Comparison of ENCODE assay signal across 27 mouse cellular contexts in genomic region chr4:106655681-106656080, GRCm38 (mm10). TPM values are rescaled to one million over a fixed set of nuclear protein-coding genes. Genes with fewer than 3 reads are reported as not detected.
A peak's percentile ranks its signal among the peaks of the same experiment; 100 is the strongest.
DNase-seq lines count a peak whose midpoint lies in the region; ATAC-seq and TF ChIP-seq lines count a peak whose summit lies in the region.
"Had no signal": no experiment of that assay in that cellular context is flagged by ENCODE, and none has a peak within 500 bp of the region (broad histone marks: within the 10 kb centered on the region; RNA-seq: fewer than 3 reads in every experiment).

No protein-coding gene starts in this region.

- intact Hi-C loops in gastrocnemius, adult 2 months (cut with DNase I): no loop called here

- H3K9me3 ChIP-seq in kidney, embryonic 15.5 days (replicated peaks): no peaks in the 10 kb centered on the region
- H3K9me3 ChIP-seq in kidney, postnatal 0 days (replicated peaks; ENCODE audit: low read length): no peaks in the 10 kb centered on the region
- H3K9me3 ChIP-seq: embryonic facial prominence, embryonic 13.5 days; embryonic facial prominence, embryonic 15.5 days; forebrain, embryonic 10.5 days; forebrain, embryonic 12.5 days had no signal

- peaks cover 72% of the 10 kb centered on the region for H3K36me3 ChIP-seq in kidney, embryonic 15.5 days
- H3K36me3 ChIP-seq in kidney, postnatal 0 days (ENCODE audit: insufficient read depth, low read length): peaks cover 18% of the 10 kb centered on the region

- H3K4me1 ChIP-seq in kidney, embryonic 15.5 days: peaks cover 34% of the 10 kb centered on the region
- H3K4me1 ChIP-seq in kidney, postnatal 0 days (replicated peaks; ENCODE audit: insufficient read depth, low read length): peaks cover 10% of the 10 kb centered on the region; the same call in 1 of the 2 replicates

- H3K27me3 ChIP-seq in kidney, embryonic 15.5 days: no peaks in the 10 kb centered on the region
- H3K27me3 ChIP-seq in kidney, postnatal 0 days (ENCODE audit: insufficient read depth, low read length): no peaks in the 10 kb centered on the region
- H3K27me3 ChIP-seq: embryonic facial prominence, embryonic 13.5 days; embryonic facial prominence, embryonic 15.5 days; forebrain, embryonic 12.5 days had no signal

- no peak overlapping the region for H3K9ac ChIP-seq in kidney, embryonic 15.5 days
- H3K9ac ChIP-seq in kidney, postnatal 0 days (ENCODE audit: low read depth, low read length): no peak overlapping the region
- H3K9ac ChIP-seq: embryonic facial prominence, embryonic 13.5 days; embryonic facial prominence, embryonic 15.5 days; forebrain, embryonic 12.5 days had no signal

- no peak overlapping the region for H3K4me3 ChIP-seq in gastrocnemius, adult 2 months
- H3K4me3 ChIP-seq in kidney, embryonic 15.5 days (replicated peaks): no peak overlapping the region
- H3K4me3 ChIP-seq in kidney, postnatal 0 days (replicated peaks; ENCODE audit: low read depth, low read length): no peak overlapping the region
- H3K4me3 ChIP-seq: embryonic facial prominence, embryonic 13.5 days; embryonic facial prominence, embryonic 15.5 days; erythroblast, embryonic 14.5 days; forebrain, embryonic 10.5 days; forebrain, embryonic 12.5 days had no signal

- no peak overlapping the region for H3K4me2 ChIP-seq in kidney, embryonic 15.5 days
- H3K4me2 ChIP-seq in kidney, postnatal 0 days (ENCODE audit: low read length): no peak overlapping the region
- H3K4me2 ChIP-seq: embryonic facial prominence, embryonic 13.5 days; embryonic facial prominence, embryonic 15.5 days; forebrain, embryonic 12.5 days had no signal

- WGBS in kidney, embryonic 15.5 days: 27% methylated on average over 10 of the region's 10 CpGs
- 25% methylated on average over 10 of the region's 10 CpGs for WGBS in kidney, postnatal 0 days

- H3K27ac ChIP-seq in gastrocnemius, adult 2 months: peak overlapping the region; percentile 80
- H3K27ac ChIP-seq in kidney, embryonic 15.5 days: peak overlapping the region; percentile 65
- H3K27ac ChIP-seq in kidney, postnatal 0 days: no peak overlapping the region
- H3K27ac ChIP-seq: embryonic facial prominence, embryonic 13.5 days; embryonic facial prominence, embryonic 15.5 days; forebrain, embryonic 10.5 days; forebrain, embryonic 12.5 days had no signal

- peak; percentile 73 for DNase-seq in gastrocnemius, adult 2 months
- DNase-seq in gastrocnemius, postnatal 10 days: no peak
- DNase-seq in kidney, postnatal 25 days: no peak
- DNase-seq in kidney, postnatal 0 days (ENCODE audit: low spot score): peak; percentile 65
- no peak for DNase-seq in kidney, postnatal 10 days
- peak; percentile 50 for DNase-seq in skeletal muscle tissue, adult 2 months (ENCODE audit: low read depth, low spot score)
- no peak for DNase-seq in neural tube, embryonic 10.5 days (ENCODE audit: extremely low spot score, low spot score)
- DNase-seq: adrenal gland, adult 2 months; adrenal gland, postnatal 10 days; adrenal gland, postnatal 25 days; cerebellum, adult 11 months; cerebellum, adult 18-20 months; cerebellum, adult 8-10 months; cerebellum, adult 9-11 months; cerebellum, postnatal 14 days; cerebellum, postnatal 36 days; embryo, embryonic 11 days had no signal

- no peak for TF ChIP-seq CTCF in gastrocnemius, adult 2 months (IDR thresholded peaks at IDR 0.05)
- no peak for TF ChIP-seq CTCF in kidney, postnatal 0 days (IDR thresholded peaks at IDR 0.05; ENCODE audit: low read depth)

- ATAC-seq in kidney, embryonic 15.5 days (replicated peaks; ENCODE audit: low FRiP score): peak; percentile 22; the same call in 1 of the 2 replicates
- ATAC-seq in kidney, postnatal 0 days (replicated peaks; ENCODE audit: low FRiP score, low read depth): no peak
- ATAC-seq: forebrain, embryonic 14.5 days had no signal

RNA-seq across cellular contexts. Expression of gene Pars2, which starts 4.8 kb away (rescaled TPM):
- total RNA-seq in gastrocnemius, adult 2 months (2021): 1 to 10 TPM; 2.5 to 3.8 TPM
- 1 to 10 TPM; 3.9 to 4.5 TPM for total RNA-seq in gastrocnemius, postnatal 10 days (2021)
- polyA plus RNA-seq in kidney, embryonic 15.5 days (2015; fragmentation: Nextera tagmentation; extraction: Ambion mirVana): 13.4 and 14.8 TPM in 2 replicates
- 11.8 and 12.8 TPM in 2 replicates for polyA plus RNA-seq in kidney, postnatal 0 days (2015; fragmentation: Nextera tagmentation; extraction: Ambion mirVana)

RNA-seq across cellular contexts. Expression of gene Ttc4, which starts 23.1 kb away (rescaled TPM):
- 10 to 100 TPM; 24.3 to 34.7 TPM for total RNA-seq in gastrocnemius, adult 2 months (2021)
- 10 to 100 TPM; 22.1 to 26.7 TPM for total RNA-seq in gastrocnemius, postnatal 10 days (2021)
- 98.1 and 104 TPM in 2 replicates for polyA plus RNA-seq in kidney, embryonic 15.5 days (2015; fragmentation: Nextera tagmentation; extraction: Ambion mirVana)
- polyA plus RNA-seq in kidney, postnatal 0 days (2015; fragmentation: Nextera tagmentation; extraction: Ambion mirVana): 63.7 and 64.0 TPM in 2 replicates

RNA-seq across cellular contexts. Expression of gene Ttc22, which starts 33.4 kb away (rescaled TPM):
- not detected for total RNA-seq in gastrocnemius, adult 2 months (2021)
- under 1 TPM; 0.16 to 0.26 TPM for total RNA-seq in gastrocnemius, postnatal 10 days (2021)
- polyA plus RNA-seq in kidney, embryonic 15.5 days (2015; fragmentation: Nextera tagmentation; extraction: Ambion mirVana): 5.8 and 6.0 TPM in 2 replicates
- polyA plus RNA-seq in kidney, postnatal 0 days (2015; fragmentation: Nextera tagmentation; extraction: Ambion mirVana): 5.0 and 5.9 TPM in 2 replicates
- total RNA-seq: adrenal gland, postnatal 25 days; common myeloid progenitor, adult 5-6 weeks had no signal
- polyA plus RNA-seq: adrenal gland, adult 2 months; C2C12; erythroblast, embryonic 14.5 days; forebrain, embryonic 10.5 days had no signal

RNA-seq across cellular contexts. Expression of gene Lexm, which starts 38.6 kb away (rescaled TPM):
- not detected for total RNA-seq in gastrocnemius, adult 2 months (2021)
- not detected for total RNA-seq in gastrocnemius, postnatal 10 days (2021)
- not detected in 2 replicates for polyA plus RNA-seq in kidney, embryonic 15.5 days (2015; fragmentation: Nextera tagmentation; extraction: Ambion mirVana)
- not detected in 2 replicates for polyA plus RNA-seq in kidney, postnatal 0 days (2015; fragmentation: Nextera tagmentation; extraction: Ambion mirVana)
- total RNA-seq: adrenal gland, adult 2 months; adrenal gland, postnatal 10 days; adrenal gland, postnatal 25 days; common myeloid progenitor, adult 5-6 weeks had no signal
- polyA plus RNA-seq: adrenal gland, adult 2 months; brain, embryonic 14.5 days; C2C12; embryonic facial prominence, embryonic 13.5 days; erythroblast, embryonic 14.5 days; forebrain, embryonic 10.5 days; forebrain, embryonic 14.5 days had no signal

Comparison
In these comparisons a context has a peak if more than half of its experiments do, and no peak if none do; other contexts are left out.
1. DNase-seq: peak in gastrocnemius, adult 2 months (single experiment), kidney, postnatal 0 days (single experiment) and skeletal muscle tissue, adult 2 months (single experiment); none in gastrocnemius, postnatal 10 days (single experiment), kidney, postnatal 25 days (0 of 2), kidney, postnatal 10 days (single experiment) and neural tube, embryonic 10.5 days (single experiment).